Mouse (Mus musculus) testis, adult 2 months (tissue): Measurements from ENCODE around the gene Afap1. TPM values are rescaled to one million over a fixed set of nuclear protein-coding genes. Genes with fewer than 3 reads are reported as not detected.

Experiments
- H3K27ac ChIP-seq: fragments of 200-500 bp; 2 replicates; pipeline ENCODE4 v1.5.1; 2012; ENCODE audit warnings: low read depth, low read length; ENCODE audit not compliant: control insufficient read depth, insufficient read depth
- H3K27me3 ChIP-seq: fragments of 200-500 bp; 2 replicates; pipeline ENCODE4 v1.6.1; 2012; ENCODE audit warnings: mild to moderate bottlenecking, low read length, moderate library complexity; ENCODE audit not compliant: control insufficient read depth, insufficient read depth
- H3K36me3 ChIP-seq: fragments of 200-500 bp; 2 replicates; pipeline ENCODE4 v1.6.1; 2012; ENCODE audit warnings: mild to moderate bottlenecking, low read length; ENCODE audit not compliant: control insufficient read depth, insufficient read depth
- H3K4me1 ChIP-seq: fragments of 200-500 bp; 2 replicates; pipeline ENCODE4 v1.6.1; 2012; ENCODE audit warnings: low read length; ENCODE audit not compliant: control insufficient read depth, insufficient read depth
- H3K4me3 ChIP-seq: fragments of 200-500 bp; 2 replicates; pipeline ENCODE4 v1.5.1; 2012; ENCODE audit warnings: low read depth, mild to moderate bottlenecking, low read length, moderate library complexity, mixed read lengths; ENCODE audit not compliant: control insufficient read depth
- CTCF ChIP-seq: fragments of 200-500 bp; IDR thresholded peaks from 2 replicates; pipeline ENCODE4 v1.5.1; 2012; ENCODE audit warnings: low read depth, mild to moderate bottlenecking, inconsistent platforms, low read length, moderate library complexity; ENCODE audit not compliant: control insufficient read depth, insufficient read depth, insufficient replicate concordance
- POLR2A ChIP-seq: fragments of 200-500 bp; IDR thresholded peaks from 2 replicates; pipeline ENCODE4 v1.6.1; 2012; ENCODE audit warnings: low read depth, mild to moderate bottlenecking, inconsistent platforms, low read length, moderate library complexity; ENCODE audit not compliant: control insufficient read depth
- polyA plus RNA-seq: library from polyadenylated mRNA; depleted of rRNA; stranded (reverse); fragments of >200 nt; gene quantifications from 2 replicates; pipeline ENCODE4 v1.2.3, GENCODE M21; 2012; rRNA removed

Afap1 gene
- 37.9 and 46.5 TPM in 2 replicates for polyA plus RNA-seq

GRCm38 (mm10) chr5:35893093-35893804, at the start of gene Afap1:
Gene Afap1, plus strand, starts transcription at chr5:35893319.
- TF ChIP-seq CTCF (no peak), POLR2A (peak; percentile 70)
- Histone ChIP-seq H3K4me3 (peak within 1 kb of the TSS; percentile 91), H3K36me3 (no peaks in the 10 kb centered on the region), H3K27me3 (no peaks in the 10 kb centered on the region), H3K27ac (peak within 1 kb of the TSS; percentile 62; the same call in 1 of the 2 replicates), H3K4me1 (peaks cover 18% of the 10 kb centered on the region)

- H3K4me1 ChIP-seq: no peaks in the 10 kb centered on the region; the same call in 1 of the 2 replicates
- H3K27me3 ChIP-seq: no peaks in the 10 kb centered on the region
- H3K27ac ChIP-seq: no peak overlapping the region
- TF ChIP-seq CTCF: no peak
- TF ChIP-seq POLR2A: no peak
- H3K36me3 ChIP-seq: no peaks in the 10 kb centered on the region
- no peak overlapping the region for H3K4me3 ChIP-seq
These were observed 41.6 kb upstream of the Afap1 start for GRCm38 (mm10) chr5:35851485-35851884.

GRCm38 (mm10) chr5:35853463-35853862, 39.7 kb upstream of the Afap1 start:
- H3K4me3 ChIP-seq: no peak overlapping the region
- no peaks in the 10 kb centered on the region for H3K27me3 ChIP-seq
- H3K36me3 ChIP-seq: no peaks in the 10 kb centered on the region
- no peak overlapping the region for H3K27ac ChIP-seq
- H3K4me1 ChIP-seq: no peaks in the 10 kb centered on the region; the same call in 1 of the 2 replicates
- TF ChIP-seq CTCF: no peak
- no peak for TF ChIP-seq POLR2A

- Histone ChIP-seq H3K27ac (no peak overlapping the region), H3K36me3 (no peaks in the 10 kb centered on the region), H3K27me3 (no peaks in the 10 kb centered on the region), H3K4me3 (no peak overlapping the region), H3K4me1 (no peaks in the 10 kb centered on the region; the same call in 1 of the 2 replicates)
- TF ChIP-seq CTCF: no peak
- no peak for TF ChIP-seq POLR2A
These were observed 36.9 kb upstream of the Afap1 start for GRCm38 (mm10) chr5:35856245-35856644.

- no peak overlapping the region for H3K4me3 ChIP-seq
- no peak overlapping the region for H3K27ac ChIP-seq
- no peaks in the 10 kb centered on the region for H3K36me3 ChIP-seq
- no peaks in the 10 kb centered on the region; the same call in 1 of the 2 replicates for H3K4me1 ChIP-seq
- H3K27me3 ChIP-seq: no peaks in the 10 kb centered on the region
- TF ChIP-seq POLR2A (no peak), CTCF (peak; percentile 69; the same call in 1 of the 2 replicates)
These were observed 35.0 kb upstream of the Afap1 start for GRCm38 (mm10) chr5:35858069-35858468.

- no peaks in the 10 kb centered on the region for H3K36me3 ChIP-seq
- H3K4me1 ChIP-seq: no peaks in the 10 kb centered on the region; the same call in 1 of the 2 replicates
- H3K27ac ChIP-seq: no peak overlapping the region
- no peak overlapping the region for H3K4me3 ChIP-seq
- H3K27me3 ChIP-seq: no peaks in the 10 kb centered on the region
- no peak for TF ChIP-seq CTCF
- no peak for TF ChIP-seq POLR2A
These were observed 31.7 kb upstream of the Afap1 start for GRCm38 (mm10) chr5:35861456-35861855.

GRCm38 (mm10) chr5:35869973-35870372, 23.1 kb upstream of the Afap1 start:
- H3K27ac ChIP-seq: no peak overlapping the region
- H3K27me3 ChIP-seq: no peaks in the 10 kb centered on the region
- no peak for TF ChIP-seq POLR2A
- TF ChIP-seq CTCF: no peak
- H3K36me3 ChIP-seq: no peaks in the 10 kb centered on the region
- H3K4me1 ChIP-seq: no peaks in the 10 kb centered on the region; the same call in 1 of the 2 replicates
- no peak overlapping the region for H3K4me3 ChIP-seq
